Mouse (Mus musculus): ENCODE data around the gene Il6ra. TPM values are rescaled to one million over a fixed set of nuclear protein-coding genes. Genes with fewer than 3 reads are reported as not detected.

Gene Il6ra
- total RNA-seq, 2 experiments from 2014 or later, result 3.6 to 4.7 TPM

DNA sequence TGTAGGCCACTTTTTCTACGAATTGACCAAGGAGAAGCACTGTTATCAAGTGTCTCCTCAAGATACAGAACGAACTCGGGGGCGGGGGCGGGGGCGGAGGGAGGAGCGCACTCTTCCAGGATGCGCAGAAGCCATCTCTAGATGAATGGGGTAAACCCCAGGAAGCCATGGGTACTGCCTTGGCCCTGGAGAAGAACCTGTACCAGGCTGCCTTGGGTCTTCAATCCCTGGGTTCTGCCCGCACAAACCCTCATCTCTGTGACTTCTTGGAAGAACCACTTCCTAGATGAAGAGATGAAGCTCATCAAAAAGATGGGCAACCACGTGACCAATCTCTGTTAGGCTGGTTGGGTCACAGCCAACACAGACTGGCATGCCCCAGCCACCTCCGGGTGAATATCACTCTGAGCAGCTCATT lies 91.9 kb downstream of the Il6ra start:
- DNase-seq (ENCODE audit: low spot score in 2 of 2), result no peak
- intact Hi-C loops (cut with DNase I), result no loop called here

DNA sequence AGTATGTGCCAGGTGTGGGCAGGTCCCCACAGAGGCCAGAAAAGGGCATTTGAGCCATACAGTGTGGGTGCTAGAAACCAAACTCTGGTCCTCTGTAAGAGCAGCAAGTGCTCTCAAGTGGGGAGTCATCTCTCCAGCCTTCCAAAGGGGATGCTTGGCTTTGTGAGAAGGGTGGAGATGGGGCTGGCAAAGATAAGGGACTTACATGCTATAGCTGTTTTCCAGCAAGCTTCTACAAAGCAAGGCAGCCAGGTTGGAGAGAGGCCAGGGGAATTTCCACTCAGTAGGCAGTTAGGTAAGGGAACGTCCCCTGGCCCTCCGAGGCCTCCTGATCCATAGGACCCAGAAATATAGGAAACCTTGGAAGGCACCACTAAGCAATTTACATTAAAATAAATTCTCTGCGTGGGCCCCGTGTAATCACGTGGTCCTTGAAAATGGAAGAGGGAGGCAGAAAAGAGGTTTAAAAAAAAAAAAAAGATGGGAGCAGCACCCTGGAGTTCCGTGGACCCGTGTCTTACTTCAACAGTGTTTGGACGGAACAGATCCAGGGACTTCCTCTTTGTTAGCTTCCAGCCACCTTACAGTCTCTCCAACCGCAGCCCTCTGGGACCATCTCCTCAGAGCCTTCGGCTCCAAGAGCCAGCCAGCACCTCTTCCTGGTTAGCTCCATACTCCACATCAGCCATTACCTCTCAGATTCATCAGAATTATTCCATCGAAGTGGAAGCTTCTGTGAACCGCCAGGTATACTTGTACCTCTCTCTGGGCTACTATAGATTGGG lies 92.5 kb downstream of the Il6ra start:
- intact Hi-C loops (cut with DNase I), result no loop called here
- no peak for DNase-seq (ENCODE audit: low spot score in 2 of 2)

DNA sequence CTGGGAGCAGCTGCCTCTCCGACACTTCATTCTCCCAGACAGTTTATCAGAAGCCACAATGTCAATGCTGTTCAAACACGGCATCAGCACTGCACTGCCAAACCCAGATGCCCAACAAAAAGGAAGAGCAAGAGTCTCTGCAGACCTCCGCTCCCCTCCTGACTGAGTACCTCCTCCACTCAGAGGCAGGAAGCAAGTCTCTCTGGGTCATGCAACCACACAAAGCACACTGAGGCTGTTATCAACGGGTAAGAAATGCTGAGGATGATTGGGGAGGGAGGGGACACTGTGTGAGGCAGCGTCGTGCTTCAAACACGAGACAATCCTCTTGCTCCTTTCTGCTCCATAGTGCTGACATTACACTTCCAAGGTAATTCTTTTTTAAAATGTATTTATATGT lies 93.1 kb downstream of the Il6ra start:
- no peak for DNase-seq (ENCODE audit: low spot score in 2 of 2)
- intact Hi-C loops (cut with DNase I), result no loop called here

DNA sequence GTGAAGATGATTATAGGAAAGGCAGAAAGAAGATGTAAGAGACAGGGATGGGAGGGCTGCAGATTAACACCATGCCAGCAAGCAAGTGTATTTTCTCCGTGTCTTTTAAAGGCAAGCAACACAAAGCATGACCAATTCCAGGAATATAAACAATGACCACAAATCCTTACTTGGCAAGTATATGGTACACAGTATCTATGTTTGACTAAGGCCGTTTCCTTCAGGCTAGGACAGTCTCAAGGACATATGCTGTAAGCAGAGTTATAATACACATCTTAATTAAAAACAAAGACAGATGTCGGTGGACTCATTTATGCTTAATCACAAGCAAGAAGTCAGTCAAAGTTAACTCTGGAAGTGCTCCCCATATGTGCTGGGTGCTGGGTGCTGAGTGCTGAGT lies 94.4 kb downstream of the Il6ra start:
- intact Hi-C loops (cut with DNase I), result no loop called here
- no peak for DNase-seq (ENCODE audit: low spot score in 2 of 2)

DNA sequence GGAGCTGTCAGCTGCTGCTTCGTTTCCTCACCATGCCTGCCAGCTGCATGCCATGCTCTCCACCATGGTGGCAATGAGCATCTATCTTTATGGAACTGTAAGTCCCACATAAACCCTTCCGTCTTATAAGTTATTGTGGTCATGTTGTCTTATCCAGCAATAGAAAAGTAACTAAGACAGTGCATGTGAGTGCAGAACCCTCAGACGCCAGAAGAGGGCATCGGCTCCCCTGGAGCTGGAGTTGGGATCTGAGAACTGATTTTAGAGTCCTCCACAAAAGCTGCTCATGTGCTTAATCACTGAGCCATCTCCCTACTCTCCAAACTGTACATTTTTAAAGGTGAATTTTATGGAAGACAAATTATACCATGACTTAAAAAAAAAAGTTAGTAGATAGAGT lies 95.9 kb downstream of the Il6ra start:
- DNase-seq (ENCODE audit: low spot score in 2 of 2), result peak in 1 of 2 experiments; percentile 12
- intact Hi-C loops (cut with DNase I), result no loop called here

Other genes starting within 250 kb of the Il6ra start
- gene Adar, start 198.2 kb downstream of the Il6ra start, total RNA-seq (2021), result 100 to 1,000 TPM; 115 to 117 TPM
- gene Chrnb2, start 148.6 kb downstream of the Il6ra start, total RNA-seq (2021), result 10 to 100 TPM; 23.1 to 24.9 TPM
- 10 to 100 TPM; 83.6 to 84.4 TPM for gene Ube2q1, start 139.6 kb downstream of the Il6ra start, total RNA-seq (2021)
- 1 to 10 TPM; 3.6 to 3.7 TPM for gene She, start 81.8 kb downstream of the Il6ra start, total RNA-seq (2021)
- 10 to 100 TPM; 94.6 to 95.2 TPM for gene Atp8b2, start 50.3 kb upstream of the Il6ra start, total RNA-seq (2021)
- gene Hax1, start 85.6 kb upstream of the Il6ra start, total RNA-seq (2021), result 10 to 100 TPM; 70.6 to 76.7 TPM
- 10 to 100 TPM; 77.2 to 78.1 TPM for gene 4933434E20Rik, start 138.4 kb upstream of the Il6ra start, total RNA-seq (2021)
- gene Ubap2l, start 139.4 kb upstream of the Il6ra start, total RNA-seq (2021), result 100 to 1,000 TPM; 191 to 205 TPM
- 100 to 1,000 TPM; 220 to 223 TPM for gene Tpm3, start 159.5 kb upstream of the Il6ra start, total RNA-seq (2021)
- under 1 TPM; 0.38 to 0.55 TPM for gene Nup210l, start 190.9 kb upstream of the Il6ra start, total RNA-seq (2021)

Measured in left cerebral cortex, postnatal 14 days (tissue).